Comparison of ENCODE assay signal across 7 mouse cellular contexts in genomic region chr16:43503636-43504010, GRCm38 (mm10).
DNase-seq lines count a peak whose midpoint lies in the region; ATAC-seq lines count a peak whose summit lies in the region.

No protein-coding gene starts in this region.

- ATAC-seq in megakaryocyte, adult 5-6 weeks (ENCODE audit: poor library complexity, severe bottlenecking): no peak
- ATAC-seq in embryonic facial prominence, embryonic 14.5 days (ENCODE audit: low read depth): no peak; the same call in 1 of the 2 replicates
- ATAC-seq in intestine, embryonic 15.5 days: no peak
- ATAC-seq in neural tube, embryonic 13.5 days (ENCODE audit: low read depth): peak; percentile 82

- no peak for DNase-seq in embryonic facial prominence, embryonic 14.5 days (ENCODE audit: low spot score)
- DNase-seq in right cerebral cortex, postnatal 14 days: no peak
- no peak for DNase-seq in layer of hippocampus, postnatal 36 days

- H3K27me3 ChIP-seq in megakaryocyte, embryonic 14.5 days (replicated peaks): peaks cover 11% of the 10 kb centered on the region
- no peaks in the 10 kb centered on the region for H3K27me3 ChIP-seq in embryonic facial prominence, embryonic 14.5 days (replicated peaks; ENCODE audit: control insufficient read depth, insufficient read depth, low read length)
- no peaks in the 10 kb centered on the region for H3K27me3 ChIP-seq in intestine, embryonic 15.5 days (replicated peaks)
- H3K27me3 ChIP-seq in neural tube, embryonic 13.5 days: no peaks in the 10 kb centered on the region

- H3K4me1 ChIP-seq in megakaryocyte, embryonic 14.5 days: peaks cover 8% of the 10 kb centered on the region; the same call in 1 of the 2 replicates
- H3K4me1 ChIP-seq in embryonic facial prominence, embryonic 14.5 days (ENCODE audit: control insufficient read depth, insufficient read depth, low read length): peaks cover 16% of the 10 kb centered on the region
- peaks cover 3% of the 10 kb centered on the region; the same call in 1 of the 2 replicates for H3K4me1 ChIP-seq in intestine, embryonic 15.5 days (replicated peaks)
- peaks cover 66% of the 10 kb centered on the region for H3K4me1 ChIP-seq in neural tube, embryonic 13.5 days (replicated peaks)

- peak overlapping the region; percentile 3; the same call in 1 of the 2 replicates for H3K27ac ChIP-seq in embryonic facial prominence, embryonic 14.5 days (replicated peaks; ENCODE audit: low read depth, low read length)
- H3K27ac ChIP-seq in intestine, embryonic 15.5 days: no peak overlapping the region
- H3K27ac ChIP-seq in neural tube, embryonic 13.5 days (replicated peaks): peak overlapping the region; percentile 99

- H3K9ac ChIP-seq in embryonic facial prominence, embryonic 14.5 days (ENCODE audit: low read depth, low read length): peak overlapping the region; percentile 56
- peak overlapping the region; percentile 23; the same call in 1 of the 2 replicates for H3K9ac ChIP-seq in intestine, embryonic 15.5 days
- H3K9ac ChIP-seq in neural tube, embryonic 13.5 days: peak overlapping the region; percentile 95

- H3K9me3 ChIP-seq in megakaryocyte, embryonic 14.5 days: no peaks in the 10 kb centered on the region
- no peaks in the 10 kb centered on the region for H3K9me3 ChIP-seq in embryonic facial prominence, embryonic 14.5 days (ENCODE audit: control insufficient read depth, low read length)
- H3K9me3 ChIP-seq in intestine, embryonic 15.5 days: no peaks in the 10 kb centered on the region
- H3K9me3 ChIP-seq in neural tube, embryonic 13.5 days: no peaks in the 10 kb centered on the region

- no peaks in the 10 kb centered on the region for H3K36me3 ChIP-seq in megakaryocyte, embryonic 14.5 days (replicated peaks; ENCODE audit: low read length)
- H3K36me3 ChIP-seq in embryonic facial prominence, embryonic 14.5 days (ENCODE audit: control insufficient read depth, insufficient read depth, low read length): no peaks in the 10 kb centered on the region
- H3K36me3 ChIP-seq in intestine, embryonic 15.5 days: no peaks in the 10 kb centered on the region
- no peaks in the 10 kb centered on the region for H3K36me3 ChIP-seq in neural tube, embryonic 13.5 days

- peak overlapping the region; percentile 71 for H3K4me2 ChIP-seq in embryonic facial prominence, embryonic 14.5 days (ENCODE audit: low read depth, low read length)
- peak overlapping the region; percentile 65 for H3K4me2 ChIP-seq in intestine, embryonic 15.5 days (replicated peaks)
- peak overlapping the region; percentile 82 for H3K4me2 ChIP-seq in neural tube, embryonic 13.5 days

- 2% methylated on average over 5 of the region's 5 CpGs for WGBS in embryonic facial prominence, embryonic 14.5 days
- 0% methylated on average over 5 of the region's 5 CpGs for WGBS in intestine, embryonic 15.5 days
- 1% methylated on average over 5 of the region's 5 CpGs for WGBS in neural tube, embryonic 13.5 days

- peak overlapping the region; percentile 83 for H3K4me3 ChIP-seq in megakaryocyte, embryonic 14.5 days (replicated peaks)
- peak overlapping the region; percentile 37 for H3K4me3 ChIP-seq in embryonic facial prominence, embryonic 14.5 days (ENCODE audit: low read depth, low read length)
- peak overlapping the region; percentile 32 for H3K4me3 ChIP-seq in intestine, embryonic 15.5 days (replicated peaks)
- peak overlapping the region; percentile 60 for H3K4me3 ChIP-seq in neural tube, embryonic 13.5 days

Comparison
In these comparisons a context has a peak if more than half of its experiments do, and no peak if none do; other contexts are left out.
1. H3K4me3 ChIP-seq: peak in every context shown above with its lines; median percentile 83 in megakaryocyte, embryonic 14.5 days; 60 in neural tube, embryonic 13.5 days; 37 in embryonic facial prominence, embryonic 14.5 days; 32 in intestine, embryonic 15.5 days.
2. H3K9ac ChIP-seq: peak in every context shown above with its lines; median percentile 95 in neural tube, embryonic 13.5 days; 56 in embryonic facial prominence, embryonic 14.5 days; 23 in intestine, embryonic 15.5 days.